Mouse (Mus musculus) ovary, adult 18-20 months (tissue): Measurements from ENCODE around the gene Lmna.

Source experiments
- DNase-seq: peaks from one replicate; pipeline ENCODE4 v3.0.0; 2022; ENCODE audit warnings: low spot score, mixed read lengths

Lmna gene

GRCm38 (mm10) chr3:88538271-88539145 is 28.8 kb upstream of the Lmna start:
- no peak for DNase-seq

GRCm38 (mm10) chr3:88537146-88537545 is 27.4 kb upstream of the Lmna start:
- DNase-seq = no peak

- DNase-seq = peak; percentile 61
These were observed 26.6 kb upstream of the Lmna start for GRCm38 (mm10) chr3:88536103-88536930.

GRCm38 (mm10) chr3:88535527-88535926 is 25.8 kb upstream of the Lmna start:
- DNase-seq = no peak

- DNase-seq = no peak
These were observed 25.2 kb upstream of the Lmna start for GRCm38 (mm10) chr3:88535005-88535404.

GRCm38 (mm10) chr3:88533706-88534105 is 23.9 kb upstream of the Lmna start:
- DNase-seq = no peak

- no peak for DNase-seq
These were observed 23.1 kb upstream of the Lmna start for GRCm38 (mm10) chr3:88532689-88533511.

GRCm38 (mm10) chr3:88532299-88532674 is 22.5 kb upstream of the Lmna start, which contains the start of gene Mex3a:
Gene Mex3a (plus strand): TSS chr3:88532395.
- DNase-seq = no peak

GRCm38 (mm10) chr3:88531348-88532298 is 21.9 kb upstream of the Lmna start:
- DNase-seq = peak; percentile 82

- DNase-seq = no peak
These were observed 20.5 kb upstream of the Lmna start for GRCm38 (mm10) chr3:88530082-88530864.

GRCm38 (mm10) chr3:88529204-88530000 is 19.6 kb upstream of the Lmna start:
- no peak for DNase-seq

- DNase-seq = no peak
These were observed 18.9 kb upstream of the Lmna start for GRCm38 (mm10) chr3:88528646-88529045.

GRCm38 (mm10) chr3:88527565-88527964 is 17.8 kb upstream of the Lmna start:
- no peak for DNase-seq

- peak; percentile 79 for DNase-seq
These were observed 16.7 kb upstream of the Lmna start for GRCm38 (mm10) chr3:88526157-88527131.

GRCm38 (mm10) chr3:88525021-88525420 is 15.3 kb upstream of the Lmna start:
- DNase-seq = no peak

- no peak for DNase-seq
These were observed 13.3 kb upstream of the Lmna start for GRCm38 (mm10) chr3:88523027-88523426.

GRCm38 (mm10) chr3:88521803-88522331 is 12.1 kb upstream of the Lmna start:
- no peak for DNase-seq

GRCm38 (mm10) chr3:88521156-88521555 is 11.4 kb upstream of the Lmna start:
- no peak for DNase-seq
